ENCODE assay signal across 11 mouse cellular contexts in genomic region chr6:135385738-135386459, GRCm38 (mm10). TPM values are rescaled to one million over a fixed set of nuclear protein-coding genes. Genes with fewer than 3 reads are reported as not detected.
A peak's percentile ranks its signal among the peaks of the same experiment; 100 is the strongest.
DNase-seq lines count a peak whose midpoint lies in the region; ATAC-seq lines count a peak whose summit lies in the region.
"Had no signal": no experiment of that assay in that cellular context is flagged by ENCODE, and none has a peak within 500 bp of the region (broad histone marks: within the 10 kb centered on the region; RNA-seq: fewer than 3 reads in every experiment).

No protein-coding gene starts in this region.

- peaks cover 12% of the 10 kb centered on the region; the same call in 1 of the 2 replicates for H3K36me3 ChIP-seq in intestine, embryonic 14.5 days (ENCODE audit: control insufficient read depth, insufficient read depth, low read length)
- H3K36me3 ChIP-seq: forebrain, embryonic 15.5 days had no signal

- H3K27me3 ChIP-seq in intestine, embryonic 14.5 days (replicated peaks; ENCODE audit: control insufficient read depth, insufficient read depth, low read length), result no peaks in the 10 kb centered on the region
- H3K27me3 ChIP-seq: forebrain, embryonic 15.5 days had no signal

- H3K27ac ChIP-seq in intestine, embryonic 14.5 days (ENCODE audit: low read depth), result no peak overlapping the region
- H3K27ac ChIP-seq: forebrain, embryonic 15.5 days had no signal

- H3K9ac ChIP-seq in intestine, embryonic 14.5 days (ENCODE audit: low read length), result no peak overlapping the region
- H3K9ac ChIP-seq: forebrain, embryonic 15.5 days had no signal

- 56% methylated on average over 8 of the region's 8 CpGs for WGBS in intestine, embryonic 14.5 days

- intact Hi-C loops in left cerebral cortex, postnatal 14 days (cut with DNase I), result no loop called here

- peak; percentile 34 to 60 for DNase-seq in frontal cortex, adult 2 months (ENCODE audit: extremely low spot score in 1 of 2, low spot score in 1 of 2)
- no peak for DNase-seq in frontal cortex, postnatal 10 days (ENCODE audit: low spot score in 2 of 2)
- DNase-seq in left cerebral cortex, postnatal 14 days (ENCODE audit: low spot score in 2 of 2), result peak; percentile 42 to 71
- no peak for DNase-seq in left cerebral cortex, adult 11 months (ENCODE audit: low spot score)
- no peak for DNase-seq in intestine, embryonic 14.5 days (ENCODE audit: low spot score)
- peak; percentile 31 to 47 for DNase-seq in right cerebral cortex, postnatal 10 days (ENCODE audit: low spot score in 2 of 2)
- no peak for DNase-seq in embryo, embryonic 9.5 days (ENCODE audit: extremely low spot score)
- DNase-seq: cerebellum, adult 9-10 months; thymus, postnatal 4 days had no signal

- H3K4me2 ChIP-seq in intestine, embryonic 14.5 days (ENCODE audit: low read length), result no peak overlapping the region
- H3K4me2 ChIP-seq: forebrain, embryonic 15.5 days had no signal

- peak; percentile 78; the same call in 1 of the 2 replicates for ATAC-seq in intestine, embryonic 14.5 days (replicated peaks; ENCODE audit: low FRiP score, low TSS enrichment, low read depth)
- ATAC-seq in cerebellum, adult (ENCODE audit: insufficient number of reproducible peaks, low FRiP score, low TSS enrichment), result no peak
- ATAC-seq: forebrain, embryonic 15.5 days had no signal

- H3K4me1 ChIP-seq in intestine, embryonic 14.5 days (replicated peaks; ENCODE audit: control insufficient read depth, insufficient read depth, low read length), result no peaks in the 10 kb centered on the region
- H3K4me1 ChIP-seq: forebrain, embryonic 15.5 days had no signal

- H3K9me3 ChIP-seq in intestine, embryonic 14.5 days (ENCODE audit: control insufficient read depth, low read length), result 0 out of 2 replicates have a peak, but pooled peaks cover 3% of the 10 kb centered on the region
- H3K9me3 ChIP-seq: forebrain, embryonic 15.5 days had no signal

- no peak overlapping the region for H3K4me3 ChIP-seq in intestine, embryonic 14.5 days (ENCODE audit: low read depth, low read length)
- H3K4me3 ChIP-seq: forebrain, embryonic 15.5 days had no signal

RNA-seq across cellular contexts. Expression of gene Emp1, which starts 23.6 kb away (rescaled TPM):
- 1.7 and 3.6 TPM in 2 replicates for polyA plus RNA-seq in frontal cortex, adult 2 months (2012; rRNA removed)
- total RNA-seq in left cerebral cortex, postnatal 14 days (2021), result 1 to 10 TPM; 3.4 to 3.6 TPM
- polyA plus RNA-seq in intestine, embryonic 14.5 days (2014; fragmentation: Nextera tagmentation; extraction: Ambion mirVana), result 12.7 and 15.2 TPM in 2 replicates

Comparison
In these comparisons a context has a peak if more than half of its experiments do, and no peak if none do; other contexts are left out.
1. DNase-seq: peak in frontal cortex, adult 2 months (2 of 2), left cerebral cortex, postnatal 14 days (2 of 2) and right cerebral cortex, postnatal 10 days (2 of 2); none in frontal cortex, postnatal 10 days (0 of 2), left cerebral cortex, adult 11 months (single experiment), intestine, embryonic 14.5 days (single experiment) and embryo, embryonic 9.5 days (single experiment).